Mouse (Mus musculus): Measurements from ENCODE around the gene Pcnp. TPM values are rescaled to one million over a fixed set of nuclear protein-coding genes. Genes with fewer than 3 reads are reported as not detected.

Pcnp gene
- polyA plus RNA-seq, 1 experiment from 2014 or later, result 352 TPM

Small RNA genes within 50 kb of the gene (microRNA-seq; reads per million reads assigned to microRNA genes)
- not detected for gene Gm24047

Other genes starting within 250 kb of the Pcnp start
- 1.1 and 1.2 TPM in 2 replicates for gene Nfkbiz, start 190.8 kb downstream of the Pcnp start, polyA plus RNA-seq (2016; fragmentation: Nextera tagmentation; extraction: Ambion mirVana)
- gene Nxpe3, start 134.5 kb downstream of the Pcnp start, polyA plus RNA-seq (2016; fragmentation: Nextera tagmentation; extraction: Ambion mirVana), result 0.95 and 1.1 TPM in 2 replicates
- 18.4 and 18.5 TPM in 2 replicates for gene Cep97, start 94.9 kb downstream of the Pcnp start, polyA plus RNA-seq (2016; fragmentation: Nextera tagmentation; extraction: Ambion mirVana)
- gene Rpl24, start 63.5 kb downstream of the Pcnp start, polyA plus RNA-seq (2016; fragmentation: Nextera tagmentation; extraction: Ambion mirVana), result 654 and 763 TPM in 2 replicates
- gene Zbtb11, start 55.9 kb downstream of the Pcnp start, polyA plus RNA-seq (2016; fragmentation: Nextera tagmentation; extraction: Ambion mirVana), result 17.6 and 19.4 TPM in 2 replicates
- 30.9 and 34.8 TPM in 2 replicates for gene Trmt10c, start 8.1 kb upstream of the Pcnp start, polyA plus RNA-seq (2016; fragmentation: Nextera tagmentation; extraction: Ambion mirVana)
- 32.4 and 39.6 TPM in 2 replicates for gene Senp7, start 18.6 kb upstream of the Pcnp start, polyA plus RNA-seq (2016; fragmentation: Nextera tagmentation; extraction: Ambion mirVana)
- gene Impg2, start 174.6 kb upstream of the Pcnp start, polyA plus RNA-seq (2016; fragmentation: Nextera tagmentation; extraction: Ambion mirVana), result 0.04 and 0.20 TPM in 2 replicates